Mouse (Mus musculus) thymus, postnatal 10 days (tissue): Measurements from ENCODE around the gene Egr2.
A peak's percentile ranks its signal among the peaks of the same experiment; 100 is the strongest.

Source experiments
- DNase-seq, 2 experiments: peaks; one replicate each; pipeline ENCODE4 v3.0.0; 2021; ENCODE audit warnings: low spot score in 2 of 2

Gene Egr2

GRCm38 (mm10) chr10:67538585-67539400, 3.5 kb downstream of the Egr2 start:
- DNase-seq = peak in 1 of 2 experiments; percentile 13

- no peak for DNase-seq
Measured at GRCm38 (mm10) chr10:67539401-67539730, 4.1 kb downstream of the Egr2 start.

GRCm38 (mm10) chr10:67540591-67540990, 5.3 kb downstream of the Egr2 start:
- no peak for DNase-seq

- peak; percentile 12 to 16 for DNase-seq
Measured at GRCm38 (mm10) chr10:67547850-67548260, 12.6 kb downstream of the Egr2 start.

- peak; percentile 53 to 55 for DNase-seq
Measured at GRCm38 (mm10) chr10:67548261-67548854, 13.1 kb downstream of the Egr2 start.

- DNase-seq = peak; percentile 72 to 75
Measured at GRCm38 (mm10) chr10:67548877-67549731, 13.8 kb downstream of the Egr2 start, which contains the start of gene Ado. Gene Ado (minus strand): TSS chr10:67548955.

GRCm38 (mm10) chr10:67558053-67558452, 22.8 kb downstream of the Egr2 start:
- DNase-seq = no peak

GRCm38 (mm10) chr10:67559765-67560394, 24.6 kb downstream of the Egr2 start:
- DNase-seq = no peak

GRCm38 (mm10) chr10:67561185-67561584, 25.9 kb downstream of the Egr2 start:
- DNase-seq = no peak

GRCm38 (mm10) chr10:67564509-67564908, 29.2 kb downstream of the Egr2 start:
- no peak for DNase-seq

- DNase-seq = no peak
Measured at GRCm38 (mm10) chr10:67566104-67566503, 30.8 kb downstream of the Egr2 start.

GRCm38 (mm10) chr10:67569539-67569938, 34.3 kb downstream of the Egr2 start:
- DNase-seq = no peak

- no peak for DNase-seq
Measured at GRCm38 (mm10) chr10:67571443-67571842, 36.2 kb downstream of the Egr2 start.

GRCm38 (mm10) chr10:67573310-67573709, 38.0 kb downstream of the Egr2 start:
- no peak for DNase-seq

- no peak for DNase-seq
Measured at GRCm38 (mm10) chr10:67579830-67580229, 44.6 kb downstream of the Egr2 start.

GRCm38 (mm10) chr10:67581698-67582285, 46.5 kb downstream of the Egr2 start:
- peak; percentile 22 to 35 for DNase-seq

GRCm38 (mm10) chr10:67585873-67586610, 50.8 kb downstream of the Egr2 start:
- DNase-seq = peak; percentile 39 to 46
